Mouse (Mus musculus) kidney, adult 2 months (tissue): ENCODE measurements around the gene Rab30. TPM values are rescaled to one million over a fixed set of nuclear protein-coding genes. Genes with fewer than 3 reads are reported as not detected.
"Not testable (repeated sequence)": the region's sequence is repeated elsewhere in the genome, so short reads cannot be mapped to it uniquely, and the experiment has no call there.

Source experiments
- DNase-seq: peaks from one replicate; pipeline ENCODE4 v3.0.0; 2021
- H3K27ac ChIP-seq: fragments of 200-500 bp; 2 replicates; pipeline ENCODE4 v1.5.1; 2012; ENCODE audit warnings: low read depth, low read length, control low read depth, inconsistent platforms; ENCODE audit not compliant: insufficient read depth
- H3K27me3 ChIP-seq: fragments of 200-500 bp; replicated peaks from 2 replicates; pipeline ENCODE4 v1.6.1; 2012; ENCODE audit warnings: mild to moderate bottlenecking, moderate library complexity, low read length, inconsistent platforms; ENCODE audit not compliant: control insufficient read depth, insufficient read depth
- H3K36me3 ChIP-seq: fragments of 200-500 bp; 2 replicates; pipeline ENCODE4 v1.6.1; 2012; ENCODE audit warnings: mild to moderate bottlenecking, moderate library complexity, low read length, inconsistent platforms; ENCODE audit not compliant: control insufficient read depth, insufficient read depth
- H3K4me1 ChIP-seq: fragments of 200-500 bp; 2 replicates; pipeline ENCODE4 v1.6.1; 2011; ENCODE audit warnings: low read length; ENCODE audit not compliant: control insufficient read depth, insufficient read depth
- H3K4me3 ChIP-seq: fragments of 200-500 bp; 2 replicates; pipeline ENCODE4 v1.5.1; 2011; ENCODE audit warnings: mild to moderate bottlenecking, low read depth, low read length, control low read depth; ENCODE audit not compliant: insufficient read depth
- CTCF ChIP-seq: fragments of 200-500 bp; conservative IDR thresholded peaks from 2 replicates; pipeline ENCODE4 v1.5.1; 2011; ENCODE audit warnings: low read depth, mild to moderate bottlenecking, control low read depth, low read length, moderate library complexity, mixed read lengths; ENCODE audit not compliant: insufficient read depth, insufficient read length
- POLR2A ChIP-seq: fragments of 200-500 bp; IDR thresholded peaks from one replicate; pipeline ENCODE4 v1.6.1; 2011; ENCODE audit warnings: low read depth, low read length, control low read depth
- WGBS: fragments of 180-500 bp; shearing (Covaris S2); methylation state at CpG from one replicate; pipeline ENCODE4 v1.1.7; 2018; 5-methylcytosine and 5-hydroxymethylcytosine counted together
- polyA plus RNA-seq: library from polyadenylated mRNA; depleted of rRNA; stranded (reverse); fragments of >200 nt; gene quantifications from 2 replicates; pipeline ENCODE4 v1.2.3, GENCODE M21; 2012

Rab30 gene
- polyA plus RNA-seq, 1 experiment = 1.3 TPM

DNA sequence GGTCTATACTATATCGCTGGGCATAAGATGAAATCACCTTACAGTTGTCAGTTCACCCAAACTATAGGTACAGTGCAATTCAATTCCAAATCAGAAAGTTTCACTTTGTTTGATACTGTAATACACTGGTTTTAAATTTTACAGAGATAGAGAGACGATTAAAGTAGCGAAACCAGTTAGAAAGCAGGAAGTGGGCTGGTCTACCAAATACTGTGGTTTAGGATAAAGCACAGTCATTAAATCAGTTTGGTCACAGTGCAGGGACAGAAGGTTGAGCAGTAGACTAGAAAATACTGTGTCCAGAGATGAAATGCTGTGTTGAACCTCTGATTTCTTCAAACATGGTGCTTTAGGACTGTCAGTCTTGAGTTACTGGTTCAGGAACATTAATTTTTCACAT lies 29.8 kb upstream of the Rab30 start:
- Histone ChIP-seq H3K27me3 (no peaks in the 10 kb centered on the region), H3K4me3 (no peak overlapping the region), H3K4me1 (no peaks in the 10 kb centered on the region), H3K36me3 (no peaks in the 10 kb centered on the region), H3K27ac (no peak overlapping the region)
- DNase-seq = no peak
- WGBS = 60% methylated on average over 3 of the region's 3 CpGs
- no peak for TF ChIP-seq CTCF
- no peak for TF ChIP-seq POLR2A

DNA sequence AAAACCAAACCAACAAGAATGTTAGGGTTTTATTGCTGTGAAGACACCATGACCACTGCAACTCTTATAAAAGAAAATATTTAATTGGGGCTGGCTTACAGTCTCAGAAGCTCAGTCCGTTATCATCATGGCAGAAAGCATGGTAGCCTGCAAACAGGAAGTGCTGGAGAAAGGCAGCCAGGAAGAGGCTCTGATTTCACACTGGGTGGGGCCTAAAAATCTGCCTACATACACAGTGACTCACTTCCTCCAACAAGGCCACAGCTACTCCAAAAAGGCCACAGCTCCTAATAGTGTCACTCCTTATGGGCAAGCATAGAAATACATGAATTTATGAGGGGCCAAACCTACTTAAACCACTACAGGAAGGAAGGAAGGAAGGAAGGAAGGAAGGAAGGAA lies 26.3 kb upstream of the Rab30 start:
- no peak for TF ChIP-seq CTCF
- TF ChIP-seq POLR2A = no peak
- H3K27me3 ChIP-seq = no peaks in the 10 kb centered on the region
- 98% methylated on average over 1 of the region's 1 CpGs for WGBS
- no peaks in the 10 kb centered on the region for H3K4me1 ChIP-seq
- DNase-seq = no peak
- no peak overlapping the region for H3K4me3 ChIP-seq
- H3K36me3 ChIP-seq = no peaks in the 10 kb centered on the region
- no peak overlapping the region for H3K27ac ChIP-seq

DNA sequence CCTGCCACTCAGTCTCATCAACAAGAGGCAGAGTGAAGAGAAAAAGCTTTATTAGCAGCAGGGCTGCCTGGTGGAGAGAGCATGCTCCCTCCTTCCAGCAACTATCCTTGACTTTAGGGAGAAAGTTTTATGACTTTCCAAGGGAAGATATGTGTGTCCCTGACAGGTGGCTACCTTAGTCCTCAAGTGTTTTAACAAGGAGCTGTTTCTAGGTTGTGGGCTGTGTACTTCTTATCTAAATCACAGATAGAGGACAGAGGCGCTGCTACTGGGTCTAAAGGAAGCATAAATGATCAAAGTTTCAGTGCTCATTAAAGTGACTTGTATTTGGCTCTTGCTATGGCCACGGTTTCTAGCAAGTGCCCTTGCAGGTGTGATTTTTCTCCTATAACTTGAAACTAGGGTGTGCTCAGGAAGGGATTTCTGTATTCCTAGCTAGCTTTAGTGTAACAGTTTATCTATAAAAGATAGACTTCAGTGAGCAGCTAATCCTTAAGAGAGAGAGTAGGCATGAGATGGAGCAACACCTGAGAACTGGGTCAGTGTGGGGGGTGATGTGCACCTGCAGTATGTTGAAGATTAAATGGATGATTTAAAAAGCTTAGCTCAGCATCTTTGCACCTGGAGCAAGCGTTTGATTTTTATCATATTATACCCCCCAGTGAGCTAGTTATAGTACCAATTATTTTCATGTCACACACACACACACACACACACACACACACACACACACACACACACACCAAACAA lies 21.1 kb upstream of the Rab30 start:
- 37% methylated on average over 3 of the region's 3 CpGs for WGBS
- TF ChIP-seq POLR2A = no peak
- no peak for TF ChIP-seq CTCF
- Histone ChIP-seq H3K4me1 (no peaks in the 10 kb centered on the region), H3K36me3 (no peaks in the 10 kb centered on the region), H3K27ac (no peak overlapping the region), H3K27me3 (no peaks in the 10 kb centered on the region), H3K4me3 (no peak overlapping the region)
- DNase-seq = no peak

DNA sequence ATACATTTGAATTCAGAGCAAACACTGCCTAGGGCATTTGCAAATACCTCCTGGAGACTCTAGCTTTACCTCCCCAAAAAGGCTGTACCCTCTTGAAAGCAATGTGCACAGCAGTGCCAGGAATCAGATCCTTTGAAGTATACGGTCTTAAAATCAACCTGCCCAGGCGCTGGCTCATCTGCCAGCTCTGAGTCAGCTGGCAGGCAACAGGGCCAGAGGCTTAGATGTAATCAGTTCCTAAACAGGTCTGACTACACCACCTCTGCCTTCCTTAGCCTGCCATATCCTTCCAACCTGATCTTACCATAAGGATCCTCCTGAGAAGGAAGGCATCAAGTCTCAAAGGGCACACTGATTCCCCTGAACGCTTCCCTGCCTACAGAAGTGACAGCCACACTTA lies 17.7 kb upstream of the Rab30 start:
- no peaks in the 10 kb centered on the region for H3K36me3 ChIP-seq
- no peak for DNase-seq
- no peaks in the 10 kb centered on the region for H3K27me3 ChIP-seq
- no peaks in the 10 kb centered on the region for H3K4me1 ChIP-seq
- H3K4me3 ChIP-seq = no peak overlapping the region
- H3K27ac ChIP-seq = no peak overlapping the region
- TF ChIP-seq POLR2A (no peak), CTCF (no peak)
- WGBS = 23% methylated on average over 3 of the region's 3 CpGs

DNA sequence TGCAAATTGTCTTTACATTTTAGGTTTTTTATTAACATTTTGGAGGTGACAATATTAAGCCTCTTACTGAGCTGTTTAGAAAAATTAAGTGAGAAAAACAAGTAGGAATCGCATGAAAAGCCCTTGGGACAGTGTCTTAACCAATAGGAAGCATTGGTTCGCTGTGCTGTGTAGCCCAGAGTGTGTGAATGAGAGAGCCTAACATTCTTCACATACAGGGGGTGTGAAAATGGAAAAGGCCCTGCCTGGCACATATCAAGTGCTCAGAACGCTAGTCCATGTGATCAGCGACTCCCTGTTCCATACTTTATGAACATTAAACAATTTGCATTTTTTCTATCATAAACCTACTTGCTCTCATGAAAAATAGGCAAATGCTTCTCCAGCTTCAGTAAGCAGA lies 17.1 kb upstream of the Rab30 start:
- no peak overlapping the region for H3K27ac ChIP-seq
- WGBS = 71% methylated on average over 4 of the region's 4 CpGs
- no peak for DNase-seq
- no peaks in the 10 kb centered on the region for H3K4me1 ChIP-seq
- TF ChIP-seq POLR2A (no peak), CTCF (no peak)
- H3K4me3 ChIP-seq = no peak overlapping the region
- no peaks in the 10 kb centered on the region for H3K27me3 ChIP-seq
- H3K36me3 ChIP-seq = no peaks in the 10 kb centered on the region

DNA sequence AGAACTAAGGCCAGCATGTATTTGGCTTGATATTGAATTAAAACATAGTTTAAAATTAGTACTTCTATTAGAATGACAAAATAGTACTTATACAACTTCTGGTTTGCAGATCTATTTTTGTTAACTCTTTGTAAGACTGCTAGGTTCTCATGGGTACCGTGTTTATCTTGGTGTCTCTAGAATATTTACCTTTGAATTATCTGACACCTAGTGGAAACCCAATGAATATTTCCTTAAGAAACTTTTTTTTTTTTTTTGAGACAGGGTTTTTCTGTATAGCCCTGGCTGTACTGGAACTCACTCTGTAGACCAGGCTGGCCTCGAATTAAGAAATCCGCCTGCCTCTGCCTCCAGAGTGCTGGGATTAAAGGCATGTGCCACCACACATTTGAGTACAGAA lies 11.8 kb upstream of the Rab30 start:
- DNase-seq, H3K27me3 ChIP-seq, H3K27ac ChIP-seq, H3K4me3 ChIP-seq, H3K4me1 ChIP-seq, H3K36me3 ChIP-seq: not testable (repeated sequence)
- 55% methylated on average over 3 of the region's 3 CpGs for WGBS

DNA sequence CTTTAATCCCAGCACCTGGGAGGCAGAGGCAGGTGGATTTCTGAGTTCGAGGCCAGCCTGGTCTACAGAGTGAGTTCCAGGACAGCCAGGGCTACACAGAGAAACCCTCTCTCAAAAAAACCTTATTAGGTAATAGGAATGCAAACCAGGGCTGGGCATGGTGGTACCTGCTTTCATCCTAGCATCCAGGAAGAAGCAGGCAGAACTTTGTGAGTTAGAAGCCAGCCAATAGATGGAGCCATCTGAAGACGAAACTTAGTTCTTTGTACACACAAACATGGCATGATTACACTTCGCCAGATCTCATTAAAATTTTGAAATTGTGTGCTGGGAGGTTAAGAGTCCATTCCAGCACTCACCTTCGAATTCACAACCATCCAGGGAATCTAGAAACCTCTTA lies 10.9 kb upstream of the Rab30 start:
- 57% methylated on average over 4 of the region's 4 CpGs for WGBS
- Histone ChIP-seq H3K27me3 (no peaks in the 10 kb centered on the region), H3K4me1 (no peaks in the 10 kb centered on the region), H3K36me3 (no peaks in the 10 kb centered on the region; the same call in 1 of the 2 replicates), H3K4me3 (no peak overlapping the region), H3K27ac (no peak overlapping the region)
- no peak for TF ChIP-seq POLR2A
- no peak for TF ChIP-seq CTCF
- no peak for DNase-seq

DNA sequence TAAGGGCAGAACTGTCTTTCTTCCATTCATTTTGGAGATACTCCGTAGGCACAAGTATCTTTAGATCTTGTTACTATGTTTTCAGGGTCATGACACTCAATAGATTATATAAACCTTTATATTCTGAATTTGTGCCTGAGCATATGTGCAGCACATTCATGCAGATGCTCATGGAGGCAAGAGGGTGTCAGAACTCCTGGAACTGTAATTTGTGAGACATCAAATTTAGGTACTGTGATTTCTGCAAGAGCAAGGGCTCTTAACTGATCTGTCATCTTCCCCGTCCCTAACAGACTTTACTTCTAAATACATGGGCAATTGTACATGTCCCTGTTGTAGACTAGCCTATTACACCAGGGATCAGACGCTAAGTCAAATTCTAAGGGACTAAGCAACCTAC lies 10.4 kb upstream of the Rab30 start:
- Histone ChIP-seq H3K4me3 (no peak overlapping the region), H3K27me3 (no peaks in the 10 kb centered on the region), H3K4me1 (no peaks in the 10 kb centered on the region), H3K36me3 (no peaks in the 10 kb centered on the region; the same call in 1 of the 2 replicates), H3K27ac (no peak overlapping the region)
- WGBS = 52% methylated on average over 3 of the region's 3 CpGs
- DNase-seq = no peak
- TF ChIP-seq CTCF = no peak
- TF ChIP-seq POLR2A = no peak
